Mouse (Mus musculus): ENCODE results near the gene Babam2.
A peak's percentile ranks its signal among the peaks of the same experiment; 100 is the strongest.

DNA sequence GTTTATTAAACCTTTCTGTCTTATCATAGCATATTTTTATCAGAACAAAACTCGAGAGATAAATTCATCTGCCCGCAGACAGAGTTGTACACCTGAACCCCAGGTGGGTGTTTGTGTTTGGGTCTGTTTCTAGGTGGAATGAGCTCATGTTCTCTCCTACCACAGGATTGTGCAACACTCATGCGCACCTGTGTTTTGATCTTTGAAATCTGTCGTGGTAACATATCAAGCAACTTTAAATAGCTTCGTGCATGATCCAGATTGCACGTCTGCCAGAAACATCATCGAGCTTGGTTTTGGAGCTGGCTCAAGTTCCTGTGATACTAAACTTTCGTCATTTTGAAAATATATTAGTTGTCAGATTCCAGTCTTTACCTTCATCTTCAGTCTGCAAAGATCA, 251.9 kb downstream of the Babam2 start:
- TF ChIP-seq TCF12 (IDR thresholded peaks at IDR 0.05; ENCODE audit: insufficient read depth, poor library complexity, severe bottlenecking), result no peak
- no peak for TF ChIP-seq REST (IDR thresholded peaks at IDR 0.05; ENCODE audit: insufficient read depth, insufficient read length)
- TF ChIP-seq USF1 (IDR thresholded peaks at IDR 0.05; ENCODE audit: low read depth), result no peak
- TF ChIP-seq POLR2A (IDR thresholded peaks at IDR 0.05; ENCODE audit: insufficient read length, low read depth), result no peak
- no peak for TF ChIP-seq POLR2AphosphoS2 (IDR thresholded peaks at IDR 0.05; ENCODE audit: insufficient read length, low read depth)
- TF ChIP-seq MYOG (IDR thresholded peaks at IDR 0.05; ENCODE audit: control insufficient read depth in 1 of 3, insufficient read depth in 1 of 3, insufficient read length in 2 of 3, low read depth in 2 of 3), result no peak
- no peak for TF ChIP-seq MAX (IDR thresholded peaks at IDR 0.05; ENCODE audit: low read depth)
- TF ChIP-seq E2F4 (IDR thresholded peaks at IDR 0.05; ENCODE audit: insufficient read depth), result no peak
- TF ChIP-seq MYOD1 (IDR thresholded peaks at IDR 0.05; ENCODE audit: control insufficient read depth in 1 of 3, insufficient read length in 2 of 3, low read depth in 2 of 3), result peak in 1 of 3 experiments; percentile 24
- peak; percentile 84; the same call in 1 of the 2 replicates for TF ChIP-seq CEBPB (IDR thresholded peaks at IDR 0.05; ENCODE audit: insufficient read depth, poor library complexity, severe bottlenecking)
- TF ChIP-seq TCF3 (IDR thresholded peaks at IDR 0.05; ENCODE audit: insufficient read length, low read depth), result no peak
